Mouse (Mus musculus): ENCODE results near the gene 4632433K11Rik. TPM values are rescaled to one million over a fixed set of nuclear protein-coding genes. Genes with fewer than 3 reads are reported as not detected.

The 4632433K11Rik gene
- polyA plus RNA-seq, 1 experiment from 2014 or later = not detected

- Histone ChIP-seq H3K27me3 (replicated peaks; ENCODE audit: control insufficient read depth, insufficient read depth, low read length) (no peaks in the 10 kb centered on the region), H3K4me1 (replicated peaks; ENCODE audit: control insufficient read depth, insufficient read depth, low read length) (0 out of 2 replicates have a peak, but pooled peaks cover 3% of the 10 kb centered on the region), H3K9ac (ENCODE audit: low read depth, low read length) (peak overlapping the region; percentile 88), H3K36me3 (ENCODE audit: control insufficient read depth, insufficient read depth) (peaks cover 24% of the 10 kb centered on the region), H3K4me3 (ENCODE audit: low read depth, low read length) (peak overlapping the region; percentile 68), H3K9me3 (ENCODE audit: control insufficient read depth) (no peaks in the 10 kb centered on the region), H3K4me2 (replicated peaks; ENCODE audit: low read depth) (peak overlapping the region; percentile 67), H3K27ac (ENCODE audit: low read depth, low read length) (peak overlapping the region; percentile 100; the same call in 1 of the 2 replicates)
- no peak for ATAC-seq
- 69% methylated on average over 8 of the region's 8 CpGs for WGBS
- no peak for TF ChIP-seq CTCF (IDR thresholded peaks at IDR 0.05; ENCODE audit: low read depth)
Measured at GRCm38 (mm10) chr7:5037467-5037866, 3.5 kb downstream of the 4632433K11Rik start.

- no peaks in the 10 kb centered on the region for H3K9me3 ChIP-seq (ENCODE audit: control insufficient read depth)
- H3K27ac ChIP-seq (ENCODE audit: low read depth, low read length) = peak within 1 kb of the TSS; percentile 100
- H3K4me1 ChIP-seq (replicated peaks; ENCODE audit: control insufficient read depth, insufficient read depth, low read length) = 0 out of 2 replicates have a peak, but pooled peaks cover 3% of the 10 kb centered on the region
- peaks cover 19% of the 10 kb centered on the region for H3K36me3 ChIP-seq (ENCODE audit: control insufficient read depth, insufficient read depth)
- ATAC-seq = peak; percentile 99
- peak within 1 kb of the TSS; percentile 88 for H3K9ac ChIP-seq (ENCODE audit: low read depth, low read length)
- H3K27me3 ChIP-seq (replicated peaks; ENCODE audit: control insufficient read depth, insufficient read depth, low read length) = no peaks in the 10 kb centered on the region
- under 1% methylated on average over 48 of the region's 48 CpGs for WGBS
- peak within 1 kb of the TSS; percentile 68 for H3K4me3 ChIP-seq (ENCODE audit: low read depth, low read length)
- peak within 1 kb of the TSS; percentile 67 for H3K4me2 ChIP-seq (replicated peaks; ENCODE audit: low read depth)
- no peak for TF ChIP-seq CTCF (IDR thresholded peaks at IDR 0.05; ENCODE audit: low read depth)
Measured at GRCm38 (mm10) chr7:5038109-5038732, 4.3 kb downstream of the 4632433K11Rik start, which contains the start of gene Zfp784. TSS of gene Zfp784 (minus strand) at chr7:5038446.

GRCm38 (mm10) chr7:5038940-5039339, 5.0 kb downstream of the 4632433K11Rik start:
- peak overlapping the region; percentile 100 for H3K27ac ChIP-seq (ENCODE audit: low read depth, low read length)
- peak overlapping the region; percentile 67 for H3K4me2 ChIP-seq (replicated peaks; ENCODE audit: low read depth)
- no peak for TF ChIP-seq CTCF (IDR thresholded peaks at IDR 0.05; ENCODE audit: low read depth)
- H3K36me3 ChIP-seq (ENCODE audit: control insufficient read depth, insufficient read depth) = peaks cover 15% of the 10 kb centered on the region
- H3K9ac ChIP-seq (ENCODE audit: low read depth, low read length) = peak overlapping the region; percentile 88; the same call in 1 of the 2 replicates
- H3K4me3 ChIP-seq (ENCODE audit: low read depth, low read length) = peak overlapping the region; percentile 68
- ATAC-seq = no peak
- no peaks in the 10 kb centered on the region for H3K9me3 ChIP-seq (ENCODE audit: control insufficient read depth)
- 0 out of 2 replicates have a peak, but pooled peaks cover 3% of the 10 kb centered on the region for H3K4me1 ChIP-seq (replicated peaks; ENCODE audit: control insufficient read depth, insufficient read depth, low read length)
- 14% methylated on average over 5 of the region's 5 CpGs for WGBS
- H3K27me3 ChIP-seq (replicated peaks; ENCODE audit: control insufficient read depth, insufficient read depth, low read length) = no peaks in the 10 kb centered on the region

GRCm38 (mm10) chr7:5044981-5045380, 11.1 kb downstream of the 4632433K11Rik start:
- no peak overlapping the region for H3K4me3 ChIP-seq (ENCODE audit: low read depth, low read length)
- no peaks in the 10 kb centered on the region for H3K27me3 ChIP-seq (replicated peaks; ENCODE audit: control insufficient read depth, insufficient read depth, low read length)
- WGBS = 69% methylated on average over 2 of the region's 2 CpGs
- H3K9me3 ChIP-seq (ENCODE audit: control insufficient read depth) = no peaks in the 10 kb centered on the region
- no peaks in the 10 kb centered on the region for H3K4me1 ChIP-seq (replicated peaks; ENCODE audit: control insufficient read depth, insufficient read depth, low read length)
- H3K36me3 ChIP-seq (ENCODE audit: control insufficient read depth, insufficient read depth) = no peaks in the 10 kb centered on the region
- H3K4me2 ChIP-seq (replicated peaks; ENCODE audit: low read depth) = no peak overlapping the region
- H3K9ac ChIP-seq (ENCODE audit: low read depth, low read length) = no peak overlapping the region
- no peak for ATAC-seq
- TF ChIP-seq CTCF (IDR thresholded peaks at IDR 0.05; ENCODE audit: low read depth) = no peak
- no peak overlapping the region for H3K27ac ChIP-seq (ENCODE audit: low read depth, low read length)

DNA sequence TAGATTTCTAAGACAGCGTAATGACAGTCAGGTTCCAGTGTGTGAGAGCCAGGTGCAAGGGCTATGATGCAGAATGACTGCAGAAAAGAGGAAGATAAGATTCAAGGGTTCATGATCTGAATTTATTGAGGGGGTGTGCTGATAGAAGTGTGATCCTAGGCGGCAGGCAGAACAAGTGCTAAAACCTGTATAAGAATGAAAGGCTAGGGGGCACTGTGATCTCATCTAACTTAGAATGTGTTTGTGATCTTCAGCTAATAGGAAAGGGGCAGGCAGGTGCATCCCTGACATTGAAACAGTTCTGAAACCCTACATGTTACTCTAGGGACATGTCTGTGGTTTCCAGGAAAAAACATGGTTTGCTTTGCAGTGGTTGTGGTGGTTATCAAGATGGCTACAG, 12.2 kb downstream of the 4632433K11Rik start:
- H3K27me3 ChIP-seq (replicated peaks; ENCODE audit: control insufficient read depth, insufficient read depth, low read length) = no peaks in the 10 kb centered on the region
- H3K36me3 ChIP-seq (ENCODE audit: control insufficient read depth, insufficient read depth) = no peaks in the 10 kb centered on the region
- no peak overlapping the region for H3K9ac ChIP-seq (ENCODE audit: low read depth, low read length)
- no peak for ATAC-seq
- WGBS = 70% methylated on average over 2 of the region's 2 CpGs
- H3K9me3 ChIP-seq (ENCODE audit: control insufficient read depth) = no peaks in the 10 kb centered on the region
- TF ChIP-seq CTCF (IDR thresholded peaks at IDR 0.05; ENCODE audit: low read depth) = peak; percentile 32; the same call in 1 of the 2 replicates
- no peaks in the 10 kb centered on the region for H3K4me1 ChIP-seq (replicated peaks; ENCODE audit: control insufficient read depth, insufficient read depth, low read length)
- H3K27ac ChIP-seq (ENCODE audit: low read depth, low read length) = no peak overlapping the region
- no peak overlapping the region for H3K4me2 ChIP-seq (replicated peaks; ENCODE audit: low read depth)
- H3K4me3 ChIP-seq (ENCODE audit: low read depth, low read length) = no peak overlapping the region

DNA sequence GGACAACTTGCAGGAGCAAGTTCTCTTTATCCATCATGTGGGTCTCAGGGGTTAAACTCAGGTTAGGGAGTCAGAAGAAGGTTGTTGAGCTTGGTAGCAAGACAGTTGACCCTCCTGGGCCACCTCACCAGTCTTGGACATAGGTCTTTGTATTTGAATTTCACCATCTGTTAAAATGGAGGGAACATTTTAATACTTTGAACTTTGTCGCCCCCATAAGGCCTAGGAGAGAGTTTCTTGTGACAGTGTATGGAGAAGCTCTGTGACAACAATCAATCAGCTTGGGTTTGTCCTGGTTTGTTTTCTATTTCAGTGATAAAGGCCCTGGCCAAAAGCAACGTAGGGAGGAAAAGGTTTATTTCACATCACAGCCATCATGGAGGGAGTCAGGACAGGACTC, 13.4 kb downstream of the 4632433K11Rik start:
- no peak for ATAC-seq
- H3K27me3 ChIP-seq (replicated peaks; ENCODE audit: control insufficient read depth, insufficient read depth, low read length) = peaks cover 7% of the 10 kb centered on the region; the same call in 1 of the 2 replicates

More for the DNA sequence above, 13.4 kb downstream of the 4632433K11Rik start:
- H3K9me3 ChIP-seq (ENCODE audit: control insufficient read depth) = no peaks in the 10 kb centered on the region
- no peaks in the 10 kb centered on the region for H3K36me3 ChIP-seq (ENCODE audit: control insufficient read depth, insufficient read depth)
- WGBS = 25% methylated on average over 2 of the region's 2 CpGs
- no peak overlapping the region for H3K4me3 ChIP-seq (ENCODE audit: low read depth, low read length)
- H3K9ac ChIP-seq (ENCODE audit: low read depth, low read length) = no peak overlapping the region
- no peak overlapping the region for H3K27ac ChIP-seq (ENCODE audit: low read depth, low read length)
- TF ChIP-seq CTCF (IDR thresholded peaks at IDR 0.05; ENCODE audit: low read depth) = peak; percentile 64
- no peak overlapping the region for H3K4me2 ChIP-seq (replicated peaks; ENCODE audit: low read depth)
- H3K4me1 ChIP-seq (replicated peaks; ENCODE audit: control insufficient read depth, insufficient read depth, low read length) = no peaks in the 10 kb centered on the region
